Mouse (Mus musculus) hindlimb bud, embryonic 11.5 days (tissue): ENCODE measurements at regions not wholly inside any gene's neighbourhood (a gene's known extent, or its start where the extent isn't known, plus 50 kb on each side); places are given as distances from the start of the nearest gene placed in this dataset.

Source experiments
- DNase-seq: peaks from one replicate; pipeline ENCODE4 v3.0.0-alpha.2; 2012; ENCODE audit warnings: low read depth, low spot score; ENCODE audit errors: extremely low spot score

- no peak for DNase-seq
Observed at GRCm38 (mm10) chr13:111939534-111940115, 130.8 kb upstream of the Map3k1 start.

GRCm38 (mm10) chr13:111940275-111940674 lies 131.5 kb upstream of the Map3k1 start:
- no peak for DNase-seq

- no peak for DNase-seq
Observed at GRCm38 (mm10) chr13:111940796-111941513, 132.2 kb upstream of the Map3k1 start.

- no peak for DNase-seq
Observed at GRCm38 (mm10) chr13:111941946-111942345, 133.2 kb upstream of the Map3k1 start.

DNA sequence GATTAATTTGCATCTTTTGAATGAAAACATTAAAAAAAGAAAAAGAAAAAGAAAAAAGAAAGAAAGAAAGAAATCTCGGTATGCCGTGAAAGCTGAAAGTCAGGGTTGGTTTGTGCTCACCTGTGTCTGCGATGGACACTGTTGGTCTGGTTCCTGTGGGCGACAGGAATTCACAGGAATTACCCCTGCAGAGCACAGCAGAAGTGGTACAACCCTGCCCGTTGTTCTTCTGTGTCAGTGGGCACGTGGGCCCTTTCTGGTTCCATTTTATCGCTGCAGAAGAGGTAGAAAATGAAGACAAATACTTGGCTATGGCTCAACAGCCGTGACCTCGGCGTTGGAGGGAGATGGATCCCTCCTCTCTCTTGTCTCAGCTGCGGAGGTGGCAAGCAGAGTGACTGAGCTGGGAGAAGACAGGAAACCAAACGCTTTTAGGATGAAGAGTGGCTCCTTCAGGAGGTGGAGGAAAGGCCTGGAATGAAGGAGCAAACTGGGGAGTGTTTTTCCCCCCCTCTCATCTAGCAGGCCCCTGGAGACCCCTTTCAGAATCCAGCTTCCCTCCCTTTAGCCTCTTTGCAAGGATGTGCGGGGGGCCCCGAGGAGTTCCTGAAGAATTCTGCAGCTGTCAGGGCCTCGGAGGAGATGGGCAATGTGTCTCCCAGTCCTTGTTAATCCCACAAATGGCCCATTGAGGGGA lies 134.7 kb upstream of the Map3k1 start:
- DNase-seq, result no peak

GRCm38 (mm10) chr13:111944089-111944406 lies 135.3 kb upstream of the Map3k1 start:
- no peak for DNase-seq

GRCm38 (mm10) chr13:111946271-111946670 lies 137.5 kb upstream of the Map3k1 start:
- DNase-seq, result no peak

- DNase-seq, result no peak
Observed at GRCm38 (mm10) chr13:111946811-111947210, 138.0 kb upstream of the Map3k1 start.

GRCm38 (mm10) chr13:111948395-111948794 lies 139.6 kb upstream of the Map3k1 start:
- no peak for DNase-seq

- no peak for DNase-seq
Observed at GRCm38 (mm10) chr13:111950042-111950441, 141.2 kb upstream of the Map3k1 start.

DNA sequence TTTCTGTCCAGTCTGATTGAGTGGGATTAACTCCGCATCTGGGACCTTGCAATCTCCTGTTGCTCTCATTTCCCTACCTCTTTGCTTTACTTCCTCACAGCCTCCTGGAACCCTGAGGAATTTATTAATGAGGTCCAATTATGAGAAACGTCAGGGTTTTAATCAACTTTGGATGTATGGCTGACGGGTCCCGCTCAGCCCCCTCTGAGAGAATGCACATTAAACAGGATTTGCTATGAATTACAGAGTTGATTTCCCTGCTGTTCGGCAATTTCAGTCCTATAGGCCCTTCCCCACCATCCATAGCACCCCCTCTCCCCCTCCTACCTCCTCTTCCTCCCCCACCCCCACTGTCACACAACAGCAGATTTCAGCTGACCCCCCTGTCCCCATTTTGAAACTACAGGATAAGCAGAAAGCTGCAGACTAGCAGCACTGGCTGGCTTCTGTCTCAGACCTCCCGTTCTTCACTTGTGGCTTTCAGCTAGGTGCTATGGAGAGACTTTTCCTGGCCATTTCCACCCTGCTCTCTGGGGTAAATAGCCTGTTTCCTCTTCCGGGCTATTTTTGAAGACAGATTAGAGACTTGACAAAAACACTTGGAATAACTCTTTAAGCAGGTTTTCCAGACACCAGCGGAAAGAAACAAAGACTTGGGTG lies 145.2 kb upstream of the Map3k1 start:
- no peak for DNase-seq

GRCm38 (mm10) chr13:111954520-111954884 lies 145.7 kb upstream of the Map3k1 start:
- no peak for DNase-seq

- no peak for DNase-seq
Observed at GRCm38 (mm10) chr13:111957118-111957517, 148.3 kb upstream of the Map3k1 start.

DNA sequence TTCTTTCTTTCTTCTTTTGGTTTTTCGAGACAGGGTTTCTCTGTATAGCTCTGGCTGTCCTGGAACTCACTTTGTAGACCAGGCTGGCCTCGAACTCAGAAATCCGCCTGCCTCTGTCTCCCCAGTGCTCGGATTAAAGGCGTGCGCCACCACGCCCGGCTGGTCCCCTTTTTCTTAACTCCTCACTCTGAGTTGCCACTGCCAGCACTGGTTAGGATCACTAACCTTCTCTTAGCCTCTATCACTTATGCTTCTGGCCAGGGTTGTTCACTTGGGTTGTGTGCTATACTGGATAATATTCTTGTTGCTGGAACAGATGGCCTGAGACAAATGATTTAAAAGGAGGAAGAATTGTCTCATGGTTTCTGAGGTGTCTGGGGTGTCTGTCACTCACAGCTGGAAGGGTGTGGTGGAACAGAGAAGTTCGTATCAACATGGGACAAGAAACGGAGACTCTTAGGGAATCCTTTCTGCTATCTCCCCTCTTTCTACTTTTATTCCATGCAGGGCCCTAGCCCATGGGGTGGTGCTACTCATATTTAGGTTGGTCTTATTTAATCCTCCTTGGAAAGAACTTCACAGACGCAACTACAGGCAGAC lies 149.0 kb upstream of the Map3k1 start:
- DNase-seq, result no peak

GRCm38 (mm10) chr13:111958421-111958820 lies 149.6 kb upstream of the Map3k1 start:
- DNase-seq, result no peak

DNA sequence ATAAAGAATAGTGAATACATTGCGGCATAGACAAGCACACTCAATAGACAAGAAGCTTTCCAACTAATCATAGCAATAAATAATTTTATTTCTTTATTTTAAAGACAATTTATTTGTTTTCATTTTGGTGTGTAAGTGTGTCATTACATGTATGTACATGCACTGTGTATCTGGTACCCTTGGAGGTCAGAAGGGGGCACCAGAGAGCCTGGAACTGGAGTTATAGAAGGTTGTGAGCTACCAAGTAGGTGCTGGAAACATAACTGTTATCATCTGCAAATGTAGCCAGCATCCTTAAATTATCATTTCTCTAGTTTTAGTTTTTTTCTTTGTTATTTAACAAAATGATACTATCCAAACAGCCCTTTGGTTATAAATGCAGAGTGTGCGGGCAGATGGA lies 151.2 kb upstream of the Map3k1 start:
- DNase-seq, result no peak

DNA sequence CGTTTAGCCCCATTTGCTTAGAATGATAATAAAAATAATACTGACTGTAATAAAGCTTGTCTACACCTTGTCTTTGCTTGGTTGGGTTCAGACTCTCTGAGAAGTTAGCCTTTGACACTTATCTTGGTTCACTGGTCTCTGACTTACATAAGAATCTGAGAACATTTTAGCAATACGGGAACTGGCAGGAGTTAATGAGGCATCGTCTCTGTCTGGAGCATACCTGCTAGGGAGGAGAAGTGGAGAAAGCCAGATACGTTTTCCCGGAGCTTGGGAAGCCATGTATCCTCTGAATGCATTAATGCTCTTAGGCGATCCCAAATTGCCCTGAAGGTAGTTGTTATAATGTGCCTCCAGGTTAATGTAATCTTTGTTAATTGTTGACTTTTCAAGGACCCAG lies 152.6 kb upstream of the Map3k1 start:
- no peak for DNase-seq

- DNase-seq, result no peak
Observed at GRCm38 (mm10) chr13:111962155-111962554, 153.4 kb upstream of the Map3k1 start.

GRCm38 (mm10) chr13:111966113-111966512 lies 157.3 kb upstream of the Map3k1 start:
- DNase-seq, result no peak

- DNase-seq, result no peak
Observed at GRCm38 (mm10) chr13:111966627-111967026, 157.8 kb upstream of the Map3k1 start.

DNA sequence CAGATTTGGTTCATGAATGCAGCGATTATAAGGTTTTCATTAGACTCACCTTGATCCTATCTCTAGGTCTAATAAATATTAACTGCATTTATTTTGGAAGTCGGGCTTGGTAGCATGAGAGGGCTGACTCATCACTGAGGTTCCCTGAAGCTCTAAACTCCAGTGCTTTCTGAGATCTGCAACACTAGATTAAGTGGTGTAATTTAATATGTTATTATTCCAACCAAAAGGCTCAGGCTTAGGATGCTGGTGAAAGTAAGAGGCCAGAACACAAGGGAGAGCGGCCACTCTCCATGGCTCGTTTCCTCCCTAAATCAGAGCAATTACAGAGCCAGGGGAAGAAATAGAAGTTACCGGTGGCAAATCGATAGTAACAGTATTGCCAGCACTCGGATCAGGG lies 159.4 kb upstream of the Map3k1 start:
- DNase-seq, result no peak

- no peak for DNase-seq
Observed at GRCm38 (mm10) chr13:111974282-111974681, 165.5 kb upstream of the Map3k1 start.
